Mouse (Mus musculus) liver (tissue): ENCODE data around the gene Vps9d1.
"Not testable (repeated sequence)": the region's sequence is repeated elsewhere in the genome, so short reads cannot be mapped to it uniquely, and the experiment has no call there.

Source experiments
- DNase-seq: peaks from one replicate; pipeline ENCODE4 v3.0.0-alpha.2; 2020; ENCODE audit warnings: mixed read lengths

The Vps9d1 gene

GRCm38 (mm10) chr8:123252925-123253324 lies 1.2 kb downstream of the Vps9d1 start:
- DNase-seq = no peak

- DNase-seq = no peak
Measured at GRCm38 (mm10) chr8:123250940-123251339, 3.2 kb downstream of the Vps9d1 start.

- no peak for DNase-seq
Measured at GRCm38 (mm10) chr8:123248596-123248995, 5.6 kb downstream of the Vps9d1 start.

- no peak for DNase-seq
Measured at GRCm38 (mm10) chr8:123247748-123248147, 6.4 kb downstream of the Vps9d1 start.

GRCm38 (mm10) chr8:123245543-123245942 lies 8.6 kb downstream of the Vps9d1 start:
- no peak for DNase-seq

- DNase-seq = no peak
Measured at GRCm38 (mm10) chr8:123244382-123244781, 9.8 kb downstream of the Vps9d1 start.

- no peak for DNase-seq
Measured at GRCm38 (mm10) chr8:123243053-123243452, 11.1 kb downstream of the Vps9d1 start.

GRCm38 (mm10) chr8:123242107-123242923 lies 11.8 kb downstream of the Vps9d1 start:
- no peak for DNase-seq

- DNase-seq = no peak
Measured at GRCm38 (mm10) chr8:123239398-123239797, 14.8 kb downstream of the Vps9d1 start.

- peak; percentile 90 for DNase-seq
Measured at GRCm38 (mm10) chr8:123235520-123236497, 18.3 kb downstream of the Vps9d1 start, which contains the start of gene Spata2l. Spata2l (minus strand) TSS chr8:123236233.

GRCm38 (mm10) chr8:123234918-123235519 lies 19.1 kb downstream of the Vps9d1 start:
- no peak for DNase-seq

- DNase-seq = no peak
Measured at GRCm38 (mm10) chr8:123233760-123234159, 20.4 kb downstream of the Vps9d1 start.

GRCm38 (mm10) chr8:123233300-123233699 lies 20.8 kb downstream of the Vps9d1 start:
- DNase-seq = no peak

GRCm38 (mm10) chr8:123232553-123232952 lies 21.6 kb downstream of the Vps9d1 start:
- DNase-seq = no peak

- no peak for DNase-seq
Measured at GRCm38 (mm10) chr8:123231742-123232141, 22.4 kb downstream of the Vps9d1 start.

- DNase-seq = not testable (repeated sequence)
Measured at GRCm38 (mm10) chr8:123230326-123230725, 23.8 kb downstream of the Vps9d1 start.

GRCm38 (mm10) chr8:123228416-123228815 lies 25.7 kb downstream of the Vps9d1 start:
- no peak for DNase-seq

GRCm38 (mm10) chr8:123224278-123225266 lies 29.6 kb downstream of the Vps9d1 start, which contains the start of gene Cdk10:
Cdk10 (plus strand) TSS chr8:123224842.
- peak; percentile 92 for DNase-seq

- DNase-seq = no peak
Measured at GRCm38 (mm10) chr8:123220917-123221316, 33.2 kb downstream of the Vps9d1 start.

- no peak for DNase-seq
Measured at GRCm38 (mm10) chr8:123215430-123215829, 38.7 kb downstream of the Vps9d1 start.

- DNase-seq = no peak
Measured at GRCm38 (mm10) chr8:123213118-123213772, 40.9 kb downstream of the Vps9d1 start.
